Mouse (Mus musculus) left cerebral cortex, adult 2 months (tissue): Measurements from ENCODE around the gene Hook2. TPM values are rescaled to one million over a fixed set of nuclear protein-coding genes. Genes with fewer than 3 reads are reported as not detected.

ENCODE experiments used
- DNase-seq, 2 experiments: peaks; one replicate each; pipeline ENCODE4 v3.0.0; 2021 to 2022; ENCODE audit warnings: low spot score in 2 of 2, mixed read lengths in 1 of 2; ENCODE audit errors: extremely low spot score in 1 of 2
- H3K27ac ChIP-seq: fragments of 200-600 bp; 2 replicates; pipeline ENCODE4 v1.8.1; 2022
- H3K4me3 ChIP-seq: fragments of 200-600 bp; 2 replicates; pipeline ENCODE4 v1.8.1; 2022
- CTCF ChIP-seq: fragments of 200-600 bp; IDR thresholded peaks from 2 replicates; pipeline ENCODE4 v1.8.1; 2022; ENCODE audit warnings: antibody characterized with exemption, mild to moderate bottlenecking, moderate library complexity
- intact Hi-C: fragments of 180-260 bp; cut with DNase I; formaldehyde crosslinking; loops from one replicate; pipeline ENCODE4 v1.15.1; 2025
- total RNA-seq, 2 experiments: library from RNA; stranded (reverse); gene quantifications; 2 replicates each; pipeline ENCODE4 v1.2.3; 2021

Hook2 gene
- total RNA-seq, 2 experiments from 2014 or later = 11.3 to 11.6 TPM

DNA sequence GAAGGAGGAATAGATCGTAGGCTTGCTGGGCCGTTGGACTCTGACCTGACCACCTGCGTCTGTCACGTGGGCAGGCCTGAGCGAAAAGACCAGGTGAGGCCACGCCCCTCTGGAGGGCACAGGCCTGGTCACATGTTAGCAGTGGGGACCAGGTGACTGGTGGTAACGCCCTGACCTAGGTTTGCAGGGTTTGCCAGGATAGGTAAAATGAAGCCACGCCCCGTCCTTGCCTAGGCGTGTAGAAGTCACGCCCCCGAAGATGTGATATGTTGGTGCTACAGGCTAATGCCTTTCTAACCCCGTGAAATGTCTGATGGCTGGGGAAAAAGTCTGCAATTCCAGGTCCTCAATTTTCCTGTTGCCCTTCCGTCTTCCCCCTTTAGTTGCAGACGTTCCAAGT is 433 bp downstream of the Hook2 start:
- no peak for DNase-seq
- H3K4me3 ChIP-seq = peak overlapping the region; percentile 71
- H3K27ac ChIP-seq = peak overlapping the region; percentile 54
- intact Hi-C loops = loop anchor here (1.0 kb wide), 1 partner anchor 17 kb away; no protein-coding TSS in a partner anchor
- TF ChIP-seq CTCF = no peak

DNA sequence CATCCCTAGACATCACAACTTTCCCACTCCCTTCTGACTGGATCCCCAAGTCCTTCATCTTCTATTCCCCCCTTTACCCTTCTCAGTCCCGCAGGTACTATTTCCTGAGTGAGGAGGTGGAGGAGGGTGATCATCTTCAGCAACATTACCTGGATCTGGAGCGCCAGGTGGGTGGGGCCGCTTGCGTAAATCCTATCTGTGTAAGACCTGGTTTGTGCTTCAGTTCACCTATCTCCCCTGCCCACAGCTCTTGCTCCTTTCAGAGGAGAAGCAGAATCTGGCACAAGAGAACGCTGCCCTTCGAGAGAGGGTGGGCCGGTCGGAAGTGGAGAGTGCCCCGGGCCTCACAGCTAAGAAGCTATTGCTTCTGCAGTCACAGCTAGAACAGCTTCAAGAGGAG is 4.0 kb downstream of the Hook2 start:
- Histone ChIP-seq H3K4me3 (no peak overlapping the region), H3K27ac (no peak overlapping the region)
- intact Hi-C loops = no loop called here
- TF ChIP-seq CTCF = no peak
- no peak for DNase-seq

DNA sequence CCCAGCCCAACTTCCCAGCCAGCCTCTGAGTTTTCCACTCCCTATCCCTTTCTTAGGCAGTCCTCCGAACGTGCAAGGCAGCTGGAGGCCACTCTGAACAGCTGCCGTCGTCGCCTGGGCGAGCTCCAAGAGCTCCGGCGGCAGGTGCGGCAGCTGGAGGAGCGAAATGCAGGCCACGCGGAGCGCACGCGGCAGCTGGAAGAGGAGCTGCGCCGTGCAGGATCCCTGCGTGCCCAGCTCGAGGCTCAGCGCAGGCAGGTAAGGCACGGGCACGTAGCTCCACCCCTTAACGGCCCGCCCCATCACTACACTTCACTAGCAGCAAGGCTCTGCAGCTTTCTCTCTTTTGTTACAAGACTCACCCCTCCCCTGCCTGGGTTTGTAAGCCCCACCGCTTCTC is 5.3 kb downstream of the Hook2 start:
- Histone ChIP-seq H3K4me3 (no peak overlapping the region), H3K27ac (no peak overlapping the region)
- no peak for DNase-seq
- intact Hi-C loops = no loop called here
- no peak for TF ChIP-seq CTCF

DNA sequence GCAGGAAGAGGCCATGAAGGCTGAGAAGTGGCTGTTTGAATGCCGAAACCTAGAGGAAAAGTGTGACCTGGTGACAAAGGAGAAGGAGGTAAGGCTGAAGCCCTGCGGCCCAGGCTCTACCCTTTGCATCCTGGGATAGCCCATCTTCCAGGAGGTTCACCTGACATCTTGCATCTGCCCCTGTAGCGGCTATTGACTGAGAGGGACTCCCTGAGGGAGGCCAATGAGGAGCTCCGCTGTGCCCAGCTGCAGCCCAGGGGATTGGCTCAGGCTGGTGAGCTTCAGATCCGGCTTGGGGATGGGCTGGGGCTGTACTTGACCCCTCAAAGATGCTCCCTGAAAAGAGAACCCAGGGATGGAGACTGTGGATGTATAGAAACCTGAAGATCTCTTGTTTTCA is 6.6 kb downstream of the Hook2 start:
- no peak for DNase-seq
- no peak overlapping the region for H3K4me3 ChIP-seq
- H3K27ac ChIP-seq = no peak overlapping the region
- intact Hi-C loops = no loop called here
- TF ChIP-seq CTCF = no peak

DNA sequence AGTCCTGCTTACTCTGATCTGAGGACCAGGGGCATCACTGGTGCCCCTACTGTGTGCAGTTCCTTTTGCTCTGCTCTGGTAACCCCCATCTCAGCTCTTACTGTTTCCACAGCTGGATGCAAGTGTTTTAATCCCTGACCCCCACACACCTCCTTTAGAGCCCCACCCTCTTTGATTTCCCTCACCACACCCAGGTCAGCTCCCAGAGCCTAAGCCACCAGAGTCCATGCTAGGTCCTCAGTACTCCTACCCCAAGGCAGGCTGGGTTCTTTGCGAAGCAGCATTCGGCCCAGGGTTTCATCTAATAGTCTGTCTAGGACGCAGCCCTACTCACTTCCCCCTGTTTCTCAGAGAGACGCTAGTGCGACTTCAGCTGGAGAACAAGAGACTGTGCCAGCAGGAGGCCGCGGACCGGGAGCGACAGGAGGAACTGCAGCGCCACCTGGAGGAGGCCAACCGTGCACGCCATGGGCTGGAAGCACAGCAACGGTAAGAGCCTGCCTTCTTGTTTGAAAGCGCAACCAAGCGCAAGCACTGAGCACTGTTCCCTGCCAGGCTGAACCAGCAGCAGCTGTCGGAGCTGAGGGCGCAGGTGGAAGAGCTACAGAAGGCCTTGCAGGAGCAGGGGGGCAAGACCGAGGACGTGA is 7.4 kb downstream of the Hook2 start:
- H3K27ac ChIP-seq = no peak overlapping the region
- intact Hi-C loops = no loop called here

DNA sequence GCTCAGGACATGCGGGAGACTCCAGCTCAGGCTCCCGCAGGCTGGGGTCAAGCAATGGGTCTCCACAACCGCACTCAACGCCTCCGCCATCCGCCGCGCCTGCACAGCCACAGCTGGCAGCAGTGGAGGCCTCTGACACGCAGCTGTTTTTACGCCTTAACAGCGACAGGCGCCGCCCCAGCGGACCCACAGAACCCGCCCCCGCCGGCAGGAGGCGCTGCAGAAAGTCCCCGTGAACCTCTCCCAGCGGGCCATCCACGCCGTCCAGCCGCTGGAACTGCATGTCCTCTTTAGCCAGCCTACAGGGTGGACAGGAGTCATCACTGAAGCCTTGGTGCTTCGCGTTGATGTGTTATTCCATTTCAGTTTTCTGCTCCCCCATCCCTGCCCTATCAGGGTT is 17.3 kb downstream of the Hook2 start:
- peak; percentile 31 for TF ChIP-seq CTCF
- no peak overlapping the region for H3K4me3 ChIP-seq
- intact Hi-C loops = no loop called here
- no peak for DNase-seq
- H3K27ac ChIP-seq = no peak overlapping the region

More for the DNA sequence above, 7.4 kb downstream of the Hook2 start:
- peak; percentile 87 to 94 for DNase-seq
- no peak overlapping the region for H3K4me3 ChIP-seq
- peak; percentile 97 for TF ChIP-seq CTCF

DNA sequence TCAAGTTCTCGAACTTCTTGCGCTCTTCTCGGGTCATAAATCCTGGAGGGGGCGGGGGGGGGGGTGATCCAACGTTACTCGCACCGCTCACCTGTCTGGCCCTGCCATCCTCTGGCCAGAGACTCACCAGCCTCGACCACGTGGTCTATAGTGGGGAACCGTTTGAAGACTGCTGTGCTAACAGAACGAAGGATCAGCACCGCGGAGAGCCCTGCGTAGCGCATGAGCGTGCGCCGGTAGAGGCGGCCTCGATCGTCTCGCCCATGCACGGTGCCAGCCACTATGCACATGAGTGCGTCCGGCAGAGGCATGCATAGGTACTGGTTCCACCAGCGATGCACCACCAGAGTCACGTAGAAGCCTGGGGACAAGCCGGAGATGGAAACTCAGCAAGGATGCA is 20.8 kb downstream of the Hook2 start:
- intact Hi-C loops = no loop called here
- DNase-seq = no peak
- TF ChIP-seq CTCF = no peak
- no peak overlapping the region for H3K4me3 ChIP-seq
- no peak overlapping the region for H3K27ac ChIP-seq

DNA sequence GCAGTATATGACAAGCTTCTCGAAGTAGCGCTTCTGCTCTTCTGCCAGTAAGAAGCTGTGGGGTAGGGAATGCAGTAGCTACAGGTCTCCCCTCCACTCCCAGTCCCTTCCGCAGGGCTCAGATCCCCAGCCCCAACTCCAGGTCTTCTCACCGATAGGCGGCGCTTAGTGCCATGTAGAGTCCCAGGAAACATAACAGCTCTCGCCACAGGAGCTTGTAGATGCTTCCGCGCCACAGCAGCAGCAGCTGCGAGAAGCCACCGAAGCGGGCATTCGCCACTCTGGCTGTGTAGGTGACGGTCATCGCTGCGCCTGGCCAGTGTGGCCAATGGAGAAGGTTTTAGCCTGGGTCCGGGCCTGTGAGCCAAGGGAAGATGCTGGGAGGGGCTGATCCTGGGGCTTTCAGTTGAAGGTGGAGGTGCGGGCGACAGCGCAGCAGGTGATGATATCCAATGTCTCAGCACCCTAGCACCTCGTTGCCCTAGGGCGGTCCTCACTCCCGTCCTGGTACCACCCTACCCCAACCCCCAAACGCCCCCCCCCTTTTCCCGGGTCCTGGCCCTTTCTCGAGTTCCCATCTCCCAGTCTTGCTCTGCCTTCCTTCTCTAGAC is 22.9 kb downstream of the Hook2 start:
- no peak overlapping the region for H3K27ac ChIP-seq
- peak overlapping the region; percentile 55 for H3K4me3 ChIP-seq
- DNase-seq = peak; percentile 77 to 80
- intact Hi-C loops = no loop called here
- peak; percentile 80 for TF ChIP-seq CTCF

DNA sequence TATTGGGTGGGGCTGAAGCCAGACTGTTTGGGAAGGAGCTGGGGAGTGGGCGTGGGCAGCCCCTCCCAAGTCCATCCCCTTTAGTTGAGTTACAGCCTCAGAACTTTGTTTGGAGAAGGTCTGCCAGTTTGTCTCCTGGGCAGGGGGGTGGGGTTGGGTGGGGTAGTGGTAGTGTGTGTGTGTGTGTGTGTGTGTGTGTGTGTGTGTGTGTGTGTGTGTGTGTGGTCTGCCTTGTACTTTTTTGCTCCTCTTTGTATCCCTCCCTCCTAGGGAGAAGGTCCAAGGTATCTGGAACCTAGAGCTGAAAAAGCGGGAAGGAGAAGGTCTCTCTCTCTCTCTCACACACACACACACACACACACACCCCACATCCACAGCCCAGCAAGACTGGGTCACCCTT is 24.0 kb downstream of the Hook2 start, which contains the start of gene Best2:
Gene Best2 (minus strand): TSS at position 101 of the 400 bp plus-strand sequence.
- Histone ChIP-seq H3K27ac (no peak within 1 kb of the TSS), H3K4me3 (peak within 1 kb of the TSS; percentile 55)
- DNase-seq = no peak
- TF ChIP-seq CTCF = no peak
- intact Hi-C loops = no loop called here

DNA sequence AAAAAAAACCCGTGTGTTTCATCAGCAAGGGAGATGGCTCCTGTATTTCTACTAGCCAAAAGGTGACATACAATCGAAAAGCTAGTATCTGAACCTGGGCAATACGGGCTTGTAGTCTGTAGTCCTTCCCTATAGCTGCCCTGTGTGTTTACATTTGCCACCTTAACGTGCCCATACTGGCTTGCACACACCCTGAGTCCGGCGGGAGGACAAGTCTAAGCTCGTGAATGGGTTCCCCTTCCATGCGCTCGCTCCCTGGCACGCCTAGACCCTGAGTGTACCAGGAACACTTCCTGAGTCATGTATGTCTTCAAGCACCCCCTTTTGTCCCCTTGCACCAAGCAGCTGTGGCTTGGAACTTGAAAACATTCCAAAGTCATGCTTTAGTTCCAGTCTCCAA is 26.3 kb downstream of the Hook2 start:
- TF ChIP-seq CTCF = no peak
- Histone ChIP-seq H3K4me3 (no peak overlapping the region), H3K27ac (no peak overlapping the region)
- no peak for DNase-seq
- intact Hi-C loops = no loop called here

DNA sequence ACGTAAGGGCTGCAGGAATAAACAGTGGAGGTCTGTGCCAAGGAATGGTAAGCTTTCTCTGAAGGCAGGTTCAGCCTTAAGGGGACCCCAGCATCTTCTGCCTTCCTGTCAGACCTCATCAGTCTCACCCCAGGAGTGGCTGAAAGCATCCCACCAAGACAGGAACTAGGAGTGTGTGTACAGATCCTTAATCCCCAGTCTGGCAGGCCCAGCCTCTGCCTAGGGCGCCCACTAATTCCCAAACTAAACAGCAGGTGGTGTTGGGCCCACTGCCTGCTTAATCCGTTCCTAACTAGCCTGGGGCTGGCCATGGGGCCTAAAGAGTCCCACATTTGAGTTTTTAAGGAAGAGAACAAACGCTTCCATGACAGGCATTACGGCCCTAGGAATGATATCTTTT is 26.8 kb downstream of the Hook2 start:
- TF ChIP-seq CTCF = no peak
- no peak for DNase-seq
- Histone ChIP-seq H3K4me3 (no peak overlapping the region), H3K27ac (no peak overlapping the region)
- intact Hi-C loops = no loop called here

DNA sequence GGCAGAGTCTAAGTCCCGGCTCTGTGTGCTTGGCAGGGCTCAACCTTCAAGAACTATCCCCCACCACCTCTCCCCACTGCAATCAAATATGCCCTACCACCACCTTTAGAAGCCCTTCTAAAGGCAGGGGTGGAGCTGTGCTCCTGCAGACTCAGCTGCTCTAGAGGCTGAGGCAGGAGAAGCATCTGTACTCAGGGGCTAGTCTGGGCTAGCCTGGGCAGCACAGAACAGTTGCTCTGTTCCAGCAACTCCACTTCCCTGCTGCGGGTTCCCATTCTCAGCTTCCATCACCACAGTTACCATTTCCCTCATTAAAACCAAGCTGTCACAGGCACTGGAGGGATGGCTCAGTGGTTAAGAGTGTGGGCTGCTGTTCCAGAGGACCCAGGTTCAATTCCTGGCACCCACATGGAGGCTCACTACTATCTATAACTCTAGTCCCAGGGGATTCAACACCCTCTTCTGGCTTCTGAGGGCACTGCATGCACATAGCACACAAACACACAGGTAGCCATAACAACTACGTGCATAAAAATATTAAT is 31.2 kb downstream of the Hook2 start:
- intact Hi-C loops = no loop called here
- Histone ChIP-seq H3K27ac (no peak overlapping the region), H3K4me3 (no peak overlapping the region)
- TF ChIP-seq CTCF = no peak; the same call in 1 of the 2 replicates
- DNase-seq = no peak
